Mouse (Mus musculus): ENCODE data around the gene Echs1. TPM values are rescaled to one million over a fixed set of nuclear protein-coding genes. Genes with fewer than 3 reads are reported as not detected.
"Not testable (repeated sequence)": the region's sequence is repeated elsewhere in the genome, so short reads cannot be mapped to it uniquely, and the experiment has no call there.

The Echs1 gene
- polyA plus RNA-seq, 1 experiment from 2014 or later, result 139 TPM

- no peak for ATAC-seq (ENCODE audit: low FRiP score, low TSS enrichment)
- WGBS, result 85% methylated on average over 5 of the region's 5 CpGs
These were observed 19.0 kb upstream of the Echs1 start for GRCm38 (mm10) chr7:140135106-140135770.

GRCm38 (mm10) chr7:140134033-140134432, 17.8 kb upstream of the Echs1 start:
- not testable (repeated sequence) for H3K27ac ChIP-seq (replicated peaks); H3K4me1 ChIP-seq (replicated peaks; ENCODE audit: control insufficient read depth, insufficient read depth); H3K36me3 ChIP-seq (ENCODE audit: control insufficient read depth, insufficient read depth, low read length); DNase-seq (ENCODE audit: low spot score); H3K9me3 ChIP-seq (ENCODE audit: control insufficient read depth, low read length); H3K4me3 ChIP-seq (ENCODE audit: low read depth, low read length); H3K27me3 ChIP-seq (ENCODE audit: control insufficient read depth, insufficient read depth, low read length); H3K4me2 ChIP-seq (replicated peaks; ENCODE audit: low read depth); H3K9ac ChIP-seq (ENCODE audit: low read length); ATAC-seq (ENCODE audit: low FRiP score, low TSS enrichment)
- 84% methylated on average over 5 of the region's 7 CpGs for WGBS

More at GRCm38 (mm10) chr7:140135106-140135770, 19.0 kb upstream of the Echs1 start:
- Histone ChIP-seq H3K27me3 (ENCODE audit: control insufficient read depth, insufficient read depth, low read length) (no peaks in the 10 kb centered on the region), H3K4me2 (replicated peaks; ENCODE audit: low read depth) (no peak overlapping the region), H3K27ac (replicated peaks) (no peak overlapping the region; the same call in 1 of the 2 replicates), H3K9me3 (ENCODE audit: control insufficient read depth, low read length) (no peaks in the 10 kb centered on the region), H3K9ac (ENCODE audit: low read length) (no peak overlapping the region), H3K4me3 (ENCODE audit: low read depth, low read length) (no peak overlapping the region), H3K4me1 (replicated peaks; ENCODE audit: control insufficient read depth, insufficient read depth) (no peaks in the 10 kb centered on the region), H3K36me3 (ENCODE audit: control insufficient read depth, insufficient read depth, low read length) (no peaks in the 10 kb centered on the region; the same call in 1 of the 2 replicates)
- no peak for DNase-seq (ENCODE audit: low spot score)
- peak; percentile 25 for TF ChIP-seq EP300 (optimal IDR thresholded peaks at IDR 0.05)
- no peak for TF ChIP-seq CTCF (IDR thresholded peaks at IDR 0.05; ENCODE audit: low read depth)

GRCm38 (mm10) chr7:140132184-140132583, 15.9 kb upstream of the Echs1 start:
- 92% methylated on average over 7 of the region's 7 CpGs for WGBS
- H3K9me3 ChIP-seq (ENCODE audit: control insufficient read depth, low read length); DNase-seq (ENCODE audit: low spot score); H3K9ac ChIP-seq (ENCODE audit: low read length); H3K4me1 ChIP-seq (replicated peaks; ENCODE audit: control insufficient read depth, insufficient read depth); H3K27ac ChIP-seq (replicated peaks); H3K4me2 ChIP-seq (replicated peaks; ENCODE audit: low read depth); H3K4me3 ChIP-seq (ENCODE audit: low read depth, low read length); ATAC-seq (ENCODE audit: low FRiP score, low TSS enrichment); H3K36me3 ChIP-seq (ENCODE audit: control insufficient read depth, insufficient read depth, low read length); H3K27me3 ChIP-seq (ENCODE audit: control insufficient read depth, insufficient read depth, low read length): not testable (repeated sequence)

GRCm38 (mm10) chr7:140127911-140128310, 11.6 kb upstream of the Echs1 start:
- Histone ChIP-seq H3K27me3 (ENCODE audit: control insufficient read depth, insufficient read depth, low read length) (no peaks in the 10 kb centered on the region), H3K4me2 (replicated peaks; ENCODE audit: low read depth) (no peak overlapping the region), H3K27ac (replicated peaks) (no peak overlapping the region), H3K4me3 (ENCODE audit: low read depth, low read length) (no peak overlapping the region), H3K9me3 (ENCODE audit: control insufficient read depth, low read length) (no peaks in the 10 kb centered on the region), H3K4me1 (replicated peaks; ENCODE audit: control insufficient read depth, insufficient read depth) (peaks cover 3% of the 10 kb centered on the region; the same call in 1 of the 2 replicates), H3K36me3 (ENCODE audit: control insufficient read depth, insufficient read depth, low read length) (no peaks in the 10 kb centered on the region; the same call in 1 of the 2 replicates), H3K9ac (ENCODE audit: low read length) (no peak overlapping the region)
- DNase-seq (ENCODE audit: low spot score) (no peak), ATAC-seq (ENCODE audit: low FRiP score, low TSS enrichment) (no peak)
- WGBS, result 91% methylated on average over 2 of the region's 2 CpGs
- no peak for TF ChIP-seq EP300 (optimal IDR thresholded peaks at IDR 0.05)
- no peak for TF ChIP-seq CTCF (IDR thresholded peaks at IDR 0.05; ENCODE audit: low read depth)

- no peak; the same call in 1 of the 2 replicates for ATAC-seq (ENCODE audit: low FRiP score, low TSS enrichment)
- Histone ChIP-seq H3K36me3 (ENCODE audit: control insufficient read depth, insufficient read depth, low read length) (no peaks in the 10 kb centered on the region; the same call in 1 of the 2 replicates), H3K27ac (replicated peaks) (no peak overlapping the region; the same call in 1 of the 2 replicates), H3K9ac (ENCODE audit: low read length) (peak overlapping the region; percentile 32; the same call in 1 of the 2 replicates), H3K9me3 (ENCODE audit: control insufficient read depth, low read length) (no peaks in the 10 kb centered on the region), H3K4me2 (replicated peaks; ENCODE audit: low read depth) (peak overlapping the region; percentile 31), H3K4me3 (ENCODE audit: low read depth, low read length) (peak overlapping the region; percentile 12; the same call in 1 of the 2 replicates), H3K4me1 (replicated peaks; ENCODE audit: control insufficient read depth, insufficient read depth) (peaks cover 3% of the 10 kb centered on the region; the same call in 1 of the 2 replicates), H3K27me3 (ENCODE audit: control insufficient read depth, insufficient read depth, low read length) (no peaks in the 10 kb centered on the region)
- no peak for DNase-seq (ENCODE audit: low spot score)
- TF ChIP-seq EP300 (optimal IDR thresholded peaks at IDR 0.05) (no peak), CTCF (IDR thresholded peaks at IDR 0.05; ENCODE audit: low read depth) (no peak)
- 63% methylated on average over 3 of the region's 3 CpGs for WGBS
These were observed 10.7 kb upstream of the Echs1 start for GRCm38 (mm10) chr7:140126934-140127333.

- TF ChIP-seq EP300 (optimal IDR thresholded peaks at IDR 0.05) (no peak), CTCF (IDR thresholded peaks at IDR 0.05; ENCODE audit: low read depth) (no peak)
- Histone ChIP-seq H3K4me3 (ENCODE audit: low read depth, low read length) (peak overlapping the region; percentile 85), H3K4me1 (replicated peaks; ENCODE audit: control insufficient read depth, insufficient read depth) (peaks cover 3% of the 10 kb centered on the region; the same call in 1 of the 2 replicates), H3K9me3 (ENCODE audit: control insufficient read depth, low read length) (no peaks in the 10 kb centered on the region), H3K27me3 (ENCODE audit: control insufficient read depth, insufficient read depth, low read length) (no peaks in the 10 kb centered on the region), H3K9ac (ENCODE audit: low read length) (peak overlapping the region; percentile 89), H3K4me2 (replicated peaks; ENCODE audit: low read depth) (peak overlapping the region; percentile 81), H3K36me3 (ENCODE audit: control insufficient read depth, insufficient read depth, low read length) (no peaks in the 10 kb centered on the region), H3K27ac (replicated peaks) (peak overlapping the region; percentile 88)
- ATAC-seq (ENCODE audit: low FRiP score, low TSS enrichment) (peak; percentile 2; the same call in 1 of the 2 replicates), DNase-seq (ENCODE audit: low spot score) (peak; percentile 26)
- WGBS, result 5% methylated on average over 5 of the region's 5 CpGs
These were observed 9.7 kb upstream of the Echs1 start for GRCm38 (mm10) chr7:140126022-140126350.

All from stomach, postnatal 0 days (tissue).